In genomic region chr12:40983021-40983420, GRCm38 (mm10) we compare ENCODE assay signal across 32 mouse cellular contexts.
"Had no signal": no experiment of that assay in that cellular context is flagged by ENCODE, and none has a peak within 500 bp of the region (broad histone marks: within the 10 kb centered on the region; RNA-seq: fewer than 3 reads in every experiment).

No protein-coding gene starts in this region.

- H3K4me2 ChIP-seq: limb, embryonic 12.5 days; limb, embryonic 13.5 days; limb, embryonic 15.5 days; liver, embryonic 11.5 days; liver, embryonic 12.5 days; liver, embryonic 13.5 days; liver, embryonic 15.5 days; lung, embryonic 14.5 days; lung, embryonic 15.5 days; midbrain, embryonic 11.5 days; midbrain, embryonic 12.5 days; midbrain, embryonic 13.5 days; midbrain, embryonic 15.5 days; neural tube, embryonic 12.5 days had no signal

- H3K4me3 ChIP-seq: limb, embryonic 10.5 days; limb, embryonic 12.5 days; limb, embryonic 13.5 days; limb, embryonic 15.5 days; liver, embryonic 12.5 days; liver, embryonic 13.5 days; liver, embryonic 15.5 days; lung, embryonic 15.5 days; megakaryocyte, embryonic 14.5 days; midbrain, embryonic 10.5 days; midbrain, embryonic 12.5 days; midbrain, embryonic 13.5 days; midbrain, embryonic 15.5 days; myocyte; neural tube, embryonic 12.5 days had no signal

- H3K9me3 ChIP-seq: limb, embryonic 10.5 days; limb, embryonic 12.5 days; limb, embryonic 13.5 days; limb, embryonic 15.5 days; liver, embryonic 12.5 days; liver, embryonic 13.5 days; liver, embryonic 15.5 days; lung, embryonic 15.5 days; megakaryocyte, embryonic 14.5 days; midbrain, embryonic 10.5 days; midbrain, embryonic 12.5 days; midbrain, embryonic 13.5 days; midbrain, embryonic 15.5 days; neural tube, embryonic 12.5 days had no signal

- H3K4me1 ChIP-seq: limb, embryonic 10.5 days; limb, embryonic 12.5 days; limb, embryonic 13.5 days; limb, embryonic 15.5 days; liver, embryonic 12.5 days; liver, embryonic 13.5 days; liver, embryonic 15.5 days; lung, embryonic 15.5 days; megakaryocyte, embryonic 14.5 days; midbrain, embryonic 15.5 days; neural tube, embryonic 12.5 days had no signal

- H3K36me3 ChIP-seq: limb, embryonic 10.5 days; limb, embryonic 12.5 days; limb, embryonic 13.5 days; limb, embryonic 15.5 days; liver, embryonic 12.5 days; liver, embryonic 13.5 days; liver, embryonic 15.5 days; lung, embryonic 15.5 days; midbrain, embryonic 10.5 days; midbrain, embryonic 12.5 days; midbrain, embryonic 13.5 days; midbrain, embryonic 15.5 days; neural tube, embryonic 12.5 days had no signal

- H3K27ac ChIP-seq: limb, embryonic 10.5 days; limb, embryonic 12.5 days; limb, embryonic 13.5 days; limb, embryonic 15.5 days; liver, embryonic 12.5 days; liver, embryonic 13.5 days; liver, embryonic 14.5 days; liver, embryonic 15.5 days; lung, embryonic 15.5 days; macrophage; midbrain, embryonic 10.5 days; midbrain, embryonic 12.5 days; midbrain, embryonic 13.5 days; midbrain, embryonic 15.5 days; neural tube, embryonic 12.5 days had no signal

- ATAC-seq: liver, embryonic 12.5 days; liver, postnatal 0 days; lung, postnatal 0 days; midbrain, embryonic 13.5 days; midbrain, embryonic 15.5 days; midbrain, embryonic 16.5 days had no signal

- H3K27me3 ChIP-seq: limb, embryonic 12.5 days; limb, embryonic 13.5 days; limb, embryonic 15.5 days; liver, embryonic 12.5 days; lung, embryonic 15.5 days; megakaryocyte, embryonic 14.5 days; midbrain, embryonic 12.5 days; midbrain, embryonic 13.5 days; midbrain, embryonic 15.5 days; neural tube, embryonic 12.5 days had no signal

- H3K9ac ChIP-seq: limb, embryonic 12.5 days; limb, embryonic 13.5 days; limb, embryonic 15.5 days; liver, embryonic 12.5 days; liver, embryonic 13.5 days; liver, embryonic 14.5 days; liver, embryonic 15.5 days; liver, postnatal 0 days; lung, embryonic 14.5 days; lung, embryonic 15.5 days; midbrain, embryonic 12.5 days; midbrain, embryonic 13.5 days; midbrain, embryonic 15.5 days; neural tube, embryonic 12.5 days had no signal

- DNase-seq: left cerebral cortex, postnatal 4 days; liver; liver, embryonic 13.5 days; liver, postnatal 0 days; lung, adult 18-20 months; lung, adult 2 months; lung, embryonic 14.5 days; lung, postnatal 10 days; lung, postnatal 14 days; lung, postnatal 36 days; lung, postnatal 4 days; midbrain, embryonic 14.5 days had no signal
